Mouse (Mus musculus) right cerebral cortex, postnatal 14 days (tissue): ENCODE results near the gene Prkab1.

Source experiments
- DNase-seq: peaks from one replicate; pipeline ENCODE4 v3.0.0; 2022

Prkab1 gene

GRCm38 (mm10) chr5:116017391-116017790 lies 6.9 kb downstream of the Prkab1 start:
- DNase-seq, result no peak

DNA sequence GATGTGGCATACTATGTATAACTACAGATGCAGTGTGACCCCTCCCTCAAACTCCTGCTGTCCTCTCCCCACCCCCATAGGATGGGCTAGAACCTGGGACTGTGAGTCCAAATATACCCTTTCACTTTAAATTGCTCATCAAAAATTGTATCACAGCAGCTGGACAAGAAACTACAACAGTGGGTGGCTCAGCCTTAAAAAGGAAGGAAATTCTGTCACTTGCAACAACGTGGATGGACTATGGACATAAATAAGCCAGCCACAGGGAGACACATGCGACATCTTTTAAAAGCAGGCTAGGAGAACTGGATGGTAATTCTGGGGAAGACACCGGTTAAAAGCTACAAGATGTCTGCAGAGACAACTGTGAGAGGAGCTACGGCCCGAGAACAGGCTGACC lies 7.8 kb downstream of the Prkab1 start:
- DNase-seq, result no peak

GRCm38 (mm10) chr5:116014237-116014636 lies 10.1 kb downstream of the Prkab1 start:
- no peak for DNase-seq

DNA sequence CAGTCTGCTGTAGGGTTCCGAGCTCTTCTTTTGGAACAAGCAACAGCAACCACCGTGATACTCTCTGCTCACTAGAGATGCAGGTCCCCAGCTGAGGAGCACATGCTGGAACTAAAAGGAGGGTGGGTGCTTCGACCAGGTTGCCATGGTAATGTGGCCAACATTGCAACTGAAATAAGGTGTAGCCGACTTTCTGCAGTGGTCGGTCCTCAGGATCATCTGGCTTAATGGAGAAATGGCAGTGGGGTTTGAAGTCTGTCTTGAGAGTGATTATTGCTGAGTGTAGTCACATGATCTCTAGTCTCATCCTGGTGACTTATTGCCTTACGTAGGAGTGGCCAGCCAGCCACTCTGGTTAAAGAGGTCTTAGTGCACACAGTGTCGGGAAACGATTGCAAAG lies 10.5 kb downstream of the Prkab1 start:
- no peak for DNase-seq

- DNase-seq, result no peak
These were observed 11.8 kb downstream of the Prkab1 start for GRCm38 (mm10) chr5:116012503-116012902.

GRCm38 (mm10) chr5:116011700-116012099 lies 12.6 kb downstream of the Prkab1 start:
- no peak for DNase-seq

GRCm38 (mm10) chr5:116009884-116010627 lies 14.3 kb downstream of the Prkab1 start:
- no peak for DNase-seq

GRCm38 (mm10) chr5:116009091-116009851 lies 15.0 kb downstream of the Prkab1 start:
- no peak for DNase-seq

GRCm38 (mm10) chr5:116007723-116008122 lies 16.6 kb downstream of the Prkab1 start:
- DNase-seq, result no peak

DNA sequence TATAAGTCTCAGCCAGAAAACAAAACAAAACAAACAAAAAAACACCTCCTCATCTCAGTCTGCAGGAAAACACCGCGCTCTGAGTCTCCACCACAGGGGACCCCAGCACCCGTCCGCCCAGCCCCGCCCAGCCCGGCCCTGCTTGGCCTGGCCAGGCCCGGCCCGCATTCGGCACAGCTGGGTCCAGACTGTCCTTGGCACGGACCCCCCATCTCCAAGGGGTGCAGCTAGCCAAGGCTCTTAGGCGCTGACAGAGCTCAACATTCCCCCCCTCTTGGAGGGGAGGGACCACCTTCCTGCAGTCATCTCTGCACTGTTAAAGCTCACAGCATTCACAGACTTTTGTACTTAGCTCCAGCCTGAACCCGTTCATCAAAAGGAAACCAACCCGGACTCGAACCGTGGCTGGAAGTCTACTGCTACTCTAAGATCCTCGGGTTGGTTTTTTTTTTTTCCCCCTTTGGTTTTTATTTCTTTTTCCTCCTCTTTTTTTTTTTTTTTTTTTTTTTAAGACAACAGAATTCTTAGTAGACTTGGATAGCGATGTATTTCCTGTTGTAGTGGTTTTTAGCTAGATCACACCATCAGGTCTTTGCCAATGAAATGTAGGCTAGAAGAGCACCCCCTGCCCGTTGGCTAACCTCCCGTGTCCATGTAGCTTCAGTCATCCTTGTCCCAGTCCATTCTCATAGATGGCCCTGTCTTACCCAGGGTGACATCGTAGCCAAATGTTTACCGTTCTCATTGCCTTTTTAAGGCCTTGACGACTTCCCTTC lies 17.8 kb downstream of the Prkab1 start:
- no peak for DNase-seq

DNA sequence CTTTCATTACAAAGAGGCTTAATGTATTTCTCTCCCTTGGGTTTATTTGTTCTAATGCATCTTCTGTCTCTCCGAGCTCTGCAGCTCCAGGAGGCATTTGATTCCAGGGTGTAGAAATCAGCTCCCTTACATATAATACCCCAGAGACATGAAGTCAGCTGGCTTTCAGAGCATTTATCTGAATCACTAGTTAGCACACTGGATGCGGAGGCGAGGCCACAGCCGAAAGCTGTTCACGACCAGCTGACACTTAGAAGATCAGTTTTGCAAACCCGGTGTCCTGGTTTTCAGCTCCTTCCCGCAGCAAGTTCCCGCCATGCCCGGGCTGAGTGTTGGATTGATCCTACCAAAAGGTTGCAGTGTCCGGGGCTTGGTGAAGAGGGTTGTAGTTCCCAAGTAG lies 20.0 kb downstream of the Prkab1 start:
- no peak for DNase-seq

GRCm38 (mm10) chr5:116003825-116004224 lies 20.5 kb downstream of the Prkab1 start:
- no peak for DNase-seq

DNA sequence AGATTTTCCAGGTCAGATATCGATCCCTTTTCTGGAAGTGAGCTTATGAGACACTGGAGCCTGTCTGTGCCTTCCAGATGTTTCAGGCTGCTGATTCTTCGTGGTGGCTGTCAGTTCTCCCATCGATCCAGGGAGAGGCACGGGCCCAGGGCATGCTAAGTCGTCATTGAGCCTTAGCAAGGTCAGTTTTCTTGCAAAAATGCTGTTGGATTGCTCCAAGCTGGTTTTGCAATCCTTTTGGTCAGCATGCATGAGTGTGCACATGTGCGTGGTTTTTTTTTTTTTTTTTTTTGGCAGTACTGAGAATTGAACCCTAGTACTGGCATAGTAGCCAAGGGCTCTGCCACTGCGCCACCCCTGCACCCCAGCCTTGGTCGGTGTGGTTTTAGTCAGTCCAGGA lies 21.2 kb downstream of the Prkab1 start:
- DNase-seq, result no peak

DNA sequence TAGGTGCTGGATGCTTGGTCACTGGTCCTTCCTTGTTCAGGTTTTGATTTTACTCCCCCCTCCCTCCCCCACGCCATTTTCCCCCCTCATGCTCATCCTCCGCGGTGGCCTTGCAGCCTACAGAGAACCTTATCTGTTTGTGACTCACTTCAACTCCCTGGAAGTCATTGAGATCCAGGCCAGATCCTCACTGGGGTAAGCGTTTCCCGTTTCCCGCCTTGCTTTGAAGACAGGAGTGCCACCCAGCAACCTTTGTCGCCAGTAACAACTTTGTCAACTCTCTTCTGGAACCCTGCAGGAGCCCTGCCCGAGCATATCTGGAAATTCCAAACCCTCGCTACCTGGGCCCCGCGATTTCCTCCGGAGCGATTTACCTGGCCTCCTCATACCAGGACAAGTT lies 26.9 kb downstream of the Prkab1 start:
- no peak for DNase-seq

GRCm38 (mm10) chr5:115994101-115994500 lies 30.2 kb downstream of the Prkab1 start:
- no peak for DNase-seq

DNA sequence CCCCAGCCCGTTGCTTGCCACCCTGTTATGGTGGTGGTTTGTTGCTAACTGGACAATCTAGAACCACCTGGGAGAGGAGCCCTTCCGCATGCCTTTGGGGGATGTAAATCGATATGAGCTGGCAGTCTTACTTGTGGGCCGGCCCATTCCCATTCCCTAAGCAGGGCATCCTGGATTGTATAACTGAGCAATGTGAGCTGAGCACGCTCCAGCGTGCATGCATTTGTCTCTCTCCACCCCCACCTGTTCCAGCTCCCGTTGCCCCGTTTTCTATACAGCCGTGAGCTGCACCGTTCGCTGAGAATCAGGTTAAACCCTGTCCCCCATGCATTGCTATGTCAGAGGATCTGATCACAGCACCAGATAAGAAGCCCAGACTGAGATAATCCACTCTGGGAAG lies 32.6 kb downstream of the Prkab1 start:
- no peak for DNase-seq

DNA sequence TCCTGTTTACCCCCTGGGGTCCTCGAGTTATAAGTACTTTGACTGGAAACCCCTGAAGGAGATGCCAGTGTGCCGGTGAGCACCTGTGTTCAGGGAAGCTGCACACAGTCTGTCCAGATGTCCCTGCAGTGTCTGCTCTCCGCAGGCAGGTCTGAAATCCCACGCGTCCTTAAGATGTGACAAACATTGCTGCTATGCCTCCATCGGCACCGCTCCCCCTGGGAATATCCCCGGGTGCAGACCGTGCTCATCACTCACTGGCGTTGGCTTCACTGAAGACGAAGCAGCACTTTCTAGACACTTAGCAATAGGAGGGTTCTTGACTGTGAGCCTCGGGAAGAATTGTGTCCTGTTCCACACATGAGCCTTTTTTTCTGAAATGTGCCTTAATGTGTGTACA lies 37.0 kb downstream of the Prkab1 start:
- no peak for DNase-seq

DNA sequence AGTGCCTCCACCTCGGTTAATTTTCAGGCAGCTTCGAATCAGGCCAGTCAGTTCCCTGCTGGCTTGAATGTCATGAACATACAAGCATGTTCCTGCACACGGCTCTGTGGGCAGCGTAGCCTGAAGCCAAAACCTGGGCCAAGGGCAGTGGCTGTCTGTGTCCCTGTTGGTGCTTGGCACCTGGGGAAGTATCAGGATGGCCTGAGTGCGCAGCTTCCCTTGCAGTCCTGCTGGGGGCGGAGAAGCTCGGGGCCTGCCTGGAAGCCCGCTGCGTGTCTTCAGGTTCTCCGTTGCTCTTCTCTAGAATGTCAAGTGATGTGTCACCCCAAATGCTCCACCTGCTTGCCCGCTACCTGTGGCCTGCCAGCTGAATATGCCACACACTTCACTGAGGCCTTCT lies 39.2 kb downstream of the Prkab1 start:
- no peak for DNase-seq

GRCm38 (mm10) chr5:115984392-115984791 lies 39.9 kb downstream of the Prkab1 start:
- DNase-seq, result no peak

DNA sequence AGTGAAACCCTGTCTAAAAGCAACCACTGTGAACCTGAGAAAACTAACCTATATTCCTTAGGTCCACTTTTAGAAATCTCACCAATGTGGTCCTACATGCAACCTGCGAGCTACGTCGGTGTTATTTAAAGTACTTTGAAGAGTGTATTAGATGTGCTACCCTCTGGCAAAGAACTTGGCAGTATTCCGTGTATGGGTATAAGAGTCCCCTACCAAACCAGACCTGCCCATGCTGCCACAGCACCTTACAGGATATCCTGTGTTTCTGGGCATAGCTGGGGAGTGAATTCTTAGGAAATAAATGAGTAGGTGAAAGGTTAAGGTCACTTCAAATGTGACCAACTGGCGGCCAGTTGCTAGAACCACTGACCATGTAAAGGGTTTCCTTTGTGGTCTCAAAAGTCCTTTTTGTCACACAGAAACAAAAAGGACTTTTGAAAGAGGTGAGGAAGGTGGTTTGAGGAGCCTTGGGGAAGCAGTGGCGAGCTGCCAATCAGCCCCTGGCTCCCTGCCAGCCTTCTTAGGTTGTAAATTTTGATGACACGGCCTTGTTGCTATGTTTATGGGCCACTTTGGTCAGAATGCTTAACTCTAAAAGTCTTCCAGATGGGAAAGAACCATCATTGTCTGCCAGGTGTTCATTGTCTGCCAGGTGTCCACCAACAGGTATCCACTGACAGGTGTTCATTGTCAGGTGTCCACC lies 41.5 kb downstream of the Prkab1 start:
- no peak for DNase-seq

DNA sequence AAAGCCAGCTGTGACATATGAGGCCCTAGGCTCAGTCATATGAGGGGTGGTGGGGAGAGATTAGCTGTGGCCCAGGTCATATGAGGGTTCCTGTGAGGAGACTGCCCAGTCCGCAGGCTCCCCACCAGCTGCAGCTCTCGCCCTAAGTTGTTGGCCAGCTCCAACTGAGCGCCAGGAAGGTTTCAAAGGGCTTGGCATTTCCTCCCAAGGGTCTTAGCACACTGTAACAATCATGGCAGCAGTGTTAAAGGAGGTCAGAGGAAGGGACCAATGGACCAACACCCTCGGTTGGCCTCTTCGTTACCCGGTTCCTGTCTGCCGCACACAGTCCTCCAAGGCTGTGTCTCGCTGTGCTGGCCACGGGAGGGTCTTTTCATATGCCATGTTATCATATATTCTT lies 43.8 kb downstream of the Prkab1 start:
- DNase-seq, result no peak

GRCm38 (mm10) chr5:115979134-115979696 lies 45.1 kb downstream of the Prkab1 start:
- no peak for DNase-seq

GRCm38 (mm10) chr5:115978255-115978654 lies 46.1 kb downstream of the Prkab1 start:
- no peak for DNase-seq
